Mouse (Mus musculus): Measurements from ENCODE around the gene Cachd1.

DNA sequence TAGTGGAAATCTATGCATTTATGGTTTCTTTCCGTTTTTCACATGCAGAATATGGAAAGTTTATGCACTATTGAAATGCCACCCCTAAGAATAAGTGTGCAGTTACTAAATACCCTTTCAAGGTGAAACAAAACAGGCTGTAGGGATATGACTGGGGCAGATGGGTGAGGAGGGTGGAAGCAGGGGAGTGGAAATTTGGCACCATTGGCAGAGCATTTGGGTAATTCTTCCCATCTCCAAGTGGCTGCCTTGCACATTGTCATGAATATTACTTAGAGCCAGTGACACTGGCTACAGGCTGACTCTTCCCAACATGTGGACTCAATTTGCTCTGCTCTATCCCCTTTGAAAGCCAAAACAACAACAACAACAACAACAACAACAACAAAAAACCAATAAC, 77.0 kb downstream of the Cachd1 start:
- no peak for TF ChIP-seq POLR2A (IDR thresholded peaks at IDR 0.05; ENCODE audit: borderline replicate concordance, extremely low read depth, low read depth, low read length)
- TF ChIP-seq CTCF (IDR thresholded peaks at IDR 0.05; ENCODE audit: insufficient read depth, low read length): no peak

Measured in lung, adult 2 months (tissue).